Mouse (Mus musculus) G1E (cell line): ENCODE data around the gene Bod1l.

Experiments used
- CTCF ChIP-seq: IDR thresholded peaks from 2 replicates; pipeline ENCODE4 v1.5.1; 2012; ENCODE audit warnings: low read depth, low read length, inconsistent platforms, mixed read lengths
- GATA1 ChIP-seq: IDR thresholded peaks from 2 replicates; pipeline ENCODE4 v1.6.1; 2012; ENCODE audit warnings: borderline replicate concordance, low read length, inconsistent platforms, mixed read lengths
- GATA2 ChIP-seq: IDR thresholded peaks from 2 replicates; pipeline ENCODE4 v1.6.1; 2012; ENCODE audit warnings: low read depth, low read length, inconsistent platforms, borderline replicate concordance
- POLR2AphosphoS5 ChIP-seq: IDR thresholded peaks from 2 replicates; pipeline ENCODE4 v1.6.1; 2012; ENCODE audit warnings: low read depth, low read length, inconsistent platforms; ENCODE audit not compliant: insufficient replicate concordance
- TAL1 ChIP-seq: conservative IDR thresholded peaks from 2 replicates; pipeline ENCODE4 v1.6.1; 2012; ENCODE audit warnings: low read depth, low read length, inconsistent platforms, mixed read lengths

GRCm38 (mm10) chr5:41812516-41812915, 31.6 kb downstream of the Bod1l start:
- TF ChIP-seq CTCF, result no peak
- TF ChIP-seq GATA1, result no peak
- TF ChIP-seq GATA2, result no peak
- no peak for TF ChIP-seq POLR2AphosphoS5
- TF ChIP-seq TAL1, result no peak
